Mouse (Mus musculus) midbrain, embryonic 11.5 days (tissue): ENCODE measurements around the gene Psenen. TPM values are rescaled to one million over a fixed set of nuclear protein-coding genes. Genes with fewer than 3 reads are reported as not detected.

Source experiments
- ATAC-seq: fragments of 200-750 bp; cut with Nextera tagmentation; 2 replicates; pipeline ENCODE4 v1.8.0; 2017; ENCODE audit warnings: moderate TSS enrichment, moderate library complexity; ENCODE audit not compliant: low FRiP score
- DNase-seq: peaks from one replicate; pipeline ENCODE4 v3.0.0; 2015; ENCODE audit warnings: low spot score; ENCODE audit errors: missing footprints
- H3K27ac ChIP-seq: fragments of 300-500 bp; sonication (generic); 2 replicates; pipeline ENCODE4 v1.5.1; 2014; ENCODE audit warnings: low read depth, low read length
- H3K27me3 ChIP-seq: fragments of 300-500 bp; sonication (generic); 2 replicates; pipeline ENCODE4 v1.6.1; 2014; ENCODE audit warnings: mild to moderate bottlenecking, low read length, moderate library complexity, mixed read lengths; ENCODE audit not compliant: control insufficient read depth, insufficient read depth
- H3K36me3 ChIP-seq: fragments of 300-500 bp; sonication (generic); 2 replicates; pipeline ENCODE4 v1.6.1; 2014; ENCODE audit warnings: mild to moderate bottlenecking, low read length, moderate library complexity, mixed read lengths; ENCODE audit not compliant: control insufficient read depth, insufficient read depth
- H3K4me1 ChIP-seq: fragments of 300-500 bp; sonication (generic); 2 replicates; pipeline ENCODE4 v1.6.1; 2014; ENCODE audit warnings: low read length; ENCODE audit not compliant: control insufficient read depth, insufficient read depth
- H3K4me2 ChIP-seq: fragments of 300-500 bp; sonication (generic); 2 replicates; pipeline ENCODE4 v1.6.1; 2014; ENCODE audit warnings: mild to moderate bottlenecking, moderate library complexity
- H3K4me3 ChIP-seq: fragments of 300-500 bp; sonication (generic); 2 replicates; pipeline ENCODE4 v1.5.1; 2014; ENCODE audit warnings: low read depth, low read length
- H3K9ac ChIP-seq: fragments of 300-500 bp; sonication (generic); 2 replicates; pipeline ENCODE4 v1.6.1; 2014; ENCODE audit warnings: low read length
- H3K9me3 ChIP-seq: fragments of 300-500 bp; sonication (generic); 2 replicates; pipeline ENCODE4 v1.6.1; 2016; ENCODE audit warnings: low read length; ENCODE audit not compliant: control insufficient read depth
- WGBS: fragments of 180-500 bp; shearing (Covaris S2); extraction: QIAGEN DNeasy Blood & Tissue Kit; methylation state at CpG from one replicate; pipeline ENCODE4 v1.1.7; 2014; 5-methylcytosine and 5-hydroxymethylcytosine counted together
- polyA plus RNA-seq: library from polyadenylated mRNA; unstranded; fragments of >200 nt; fragmentation: Nextera tagmentation; extraction: Ambion mirVana; gene quantifications from 2 replicates; pipeline ENCODE4 v1.2.1, GENCODE M21; 2014

The Psenen gene
- polyA plus RNA-seq, 1 experiment from 2014 or later: 110 TPM

DNA sequence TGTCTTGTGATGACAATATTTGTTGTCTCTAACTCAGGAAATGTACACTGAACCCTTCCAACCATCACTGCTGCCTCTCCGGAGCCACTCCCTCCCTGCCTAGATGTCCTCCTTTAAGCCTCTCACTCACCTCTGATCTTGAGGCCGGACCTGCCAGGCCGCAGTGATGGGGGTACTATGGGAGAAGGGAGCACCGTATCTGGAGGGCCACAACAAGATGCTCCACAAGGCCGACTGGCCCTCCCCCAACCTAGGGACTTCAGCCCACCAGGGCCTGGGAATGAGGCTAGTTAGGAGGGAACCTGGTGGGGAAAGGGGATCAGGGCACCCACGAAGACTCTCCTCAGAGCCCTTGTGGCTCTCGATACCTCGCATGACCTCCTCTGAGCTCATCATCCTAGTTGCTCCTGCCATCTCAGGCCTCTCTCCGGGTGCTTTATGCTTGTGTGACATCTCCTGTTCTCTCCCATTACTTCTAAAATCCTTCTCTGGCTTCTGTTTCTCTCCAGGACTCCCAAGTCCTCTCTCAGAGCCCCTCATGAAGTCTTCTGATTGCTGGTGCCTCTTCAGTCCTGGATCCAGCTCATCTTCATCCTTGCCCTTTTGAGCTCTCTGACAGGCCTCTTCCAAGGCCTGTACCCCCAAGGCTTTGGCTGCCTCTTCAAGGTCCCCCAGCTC, 27.6 kb upstream of the Psenen start:
- no peak overlapping the region for H3K4me3 ChIP-seq
- 87% methylated on average over 9 of the region's 9 CpGs for WGBS
- ATAC-seq (no peak), DNase-seq (no peak)
- H3K4me2 ChIP-seq: no peak overlapping the region
- H3K9ac ChIP-seq: no peak overlapping the region
- no peaks in the 10 kb centered on the region for H3K9me3 ChIP-seq
- H3K4me1 ChIP-seq: peaks cover 17% of the 10 kb centered on the region
- peaks cover 6% of the 10 kb centered on the region; the same call in 1 of the 2 replicates for H3K36me3 ChIP-seq
- no peak overlapping the region for H3K27ac ChIP-seq
- no peaks in the 10 kb centered on the region for H3K27me3 ChIP-seq

DNA sequence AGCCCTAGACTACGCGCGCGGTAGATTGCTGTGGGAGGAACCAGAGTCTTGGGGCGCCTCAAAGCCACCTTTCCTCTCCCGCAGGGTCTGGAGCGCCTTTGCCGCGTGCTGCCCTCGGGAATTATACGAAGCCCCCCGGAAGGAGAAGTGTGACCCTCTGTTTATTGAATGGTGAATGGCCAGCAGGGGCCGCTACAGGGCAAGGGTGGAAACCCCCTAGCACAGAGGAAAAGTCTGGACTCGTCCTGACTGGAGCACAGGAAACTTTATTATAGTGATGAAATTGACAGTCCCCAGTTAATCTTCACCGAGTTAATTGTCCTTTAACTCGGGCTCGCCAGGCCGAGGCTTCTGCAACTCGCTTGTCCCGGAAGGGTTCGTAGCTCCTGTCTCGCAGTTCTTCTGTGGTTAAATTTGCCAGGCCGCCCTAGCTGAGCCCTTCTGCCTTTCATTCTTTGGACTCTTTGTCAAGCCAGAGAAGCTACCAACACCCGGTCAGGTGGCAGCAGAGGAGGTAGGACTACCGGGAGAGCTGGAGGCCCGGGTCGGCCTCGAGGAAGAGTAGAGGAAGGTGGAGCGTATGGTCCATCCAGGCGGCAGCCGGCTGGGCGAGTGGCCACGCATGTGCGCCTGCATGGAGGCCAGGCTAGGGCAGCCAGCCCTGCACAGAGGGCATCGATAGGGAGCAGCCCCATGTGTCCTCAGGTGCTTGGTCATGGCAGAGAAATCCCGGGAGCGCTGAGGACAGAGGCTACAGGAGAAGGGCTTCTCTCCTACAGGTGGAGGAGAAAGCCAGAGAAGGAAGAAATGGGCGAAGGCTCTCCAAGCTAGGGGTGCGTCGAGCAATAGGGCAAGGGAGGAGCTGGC, 26.2 kb upstream of the Psenen start:
- WGBS: 33% methylated on average over 39 of the region's 40 CpGs
- Histone ChIP-seq H3K4me1 (peaks cover 17% of the 10 kb centered on the region), H3K4me2 (peak overlapping the region; percentile 77), H3K9me3 (no peaks in the 10 kb centered on the region), H3K36me3 (peaks cover 12% of the 10 kb centered on the region; the same call in 1 of the 2 replicates), H3K27ac (peak overlapping the region; percentile 81), H3K9ac (peak overlapping the region; percentile 71), H3K27me3 (no peaks in the 10 kb centered on the region), H3K4me3 (peak overlapping the region; percentile 96)
- peak; percentile 99 for DNase-seq
- ATAC-seq: peak; percentile 64

DNA sequence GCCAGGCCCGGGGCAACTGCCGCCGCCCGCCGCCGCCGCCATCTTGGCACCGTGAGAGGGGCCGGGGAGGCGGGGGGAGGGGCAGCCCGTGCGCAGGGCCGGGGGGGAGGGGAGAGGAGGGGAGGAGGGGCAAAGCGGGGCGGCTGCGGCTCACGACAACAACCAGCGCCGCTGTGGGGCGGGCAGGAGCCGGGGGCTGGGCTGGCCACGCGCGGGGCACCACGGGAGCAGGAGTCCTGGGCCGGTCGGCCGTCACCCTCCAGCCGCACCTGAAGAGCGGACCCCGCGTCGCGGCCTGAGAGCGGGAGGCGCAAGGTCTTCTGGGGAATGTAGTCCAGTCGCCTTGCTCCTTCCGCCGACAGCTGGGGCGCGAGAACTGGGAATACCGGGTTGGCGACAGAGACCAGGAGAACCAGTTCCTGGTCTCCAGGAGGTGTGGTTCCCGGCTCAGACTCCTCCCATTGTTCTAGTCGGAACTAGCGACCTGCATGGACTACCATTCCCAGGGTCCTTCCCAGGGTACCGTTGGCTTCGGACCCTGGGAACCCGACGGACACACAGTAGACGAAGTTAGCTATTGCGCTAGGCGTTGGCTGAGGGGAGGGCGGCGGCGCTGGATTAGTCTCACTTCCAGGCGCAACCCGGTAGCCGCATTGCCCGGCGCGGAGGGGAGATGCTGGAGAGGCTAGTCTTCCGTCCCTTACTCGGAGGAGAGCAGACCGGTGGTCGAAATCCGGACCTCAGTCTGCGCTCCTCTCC, 25.4 kb upstream of the Psenen start, which contains the start of gene Kmt2b:
Kmt2b (minus strand) TSS at position 51 of the 759 bp plus-strand sequence.
- peak; percentile 97 for ATAC-seq
- WGBS: under 1% methylated on average over 54 of the region's 68 CpGs
- Histone ChIP-seq H3K27ac (peak within 1 kb of the TSS; percentile 81), H3K9me3 (no peaks in the 10 kb centered on the region), H3K36me3 (peaks cover 15% of the 10 kb centered on the region; the same call in 1 of the 2 replicates), H3K27me3 (no peaks in the 10 kb centered on the region), H3K4me1 (peaks cover 17% of the 10 kb centered on the region), H3K9ac (peak within 1 kb of the TSS; percentile 97), H3K4me2 (peak within 1 kb of the TSS; percentile 86), H3K4me3 (peak within 1 kb of the TSS; percentile 96)
- peak; percentile 99 for DNase-seq

DNA sequence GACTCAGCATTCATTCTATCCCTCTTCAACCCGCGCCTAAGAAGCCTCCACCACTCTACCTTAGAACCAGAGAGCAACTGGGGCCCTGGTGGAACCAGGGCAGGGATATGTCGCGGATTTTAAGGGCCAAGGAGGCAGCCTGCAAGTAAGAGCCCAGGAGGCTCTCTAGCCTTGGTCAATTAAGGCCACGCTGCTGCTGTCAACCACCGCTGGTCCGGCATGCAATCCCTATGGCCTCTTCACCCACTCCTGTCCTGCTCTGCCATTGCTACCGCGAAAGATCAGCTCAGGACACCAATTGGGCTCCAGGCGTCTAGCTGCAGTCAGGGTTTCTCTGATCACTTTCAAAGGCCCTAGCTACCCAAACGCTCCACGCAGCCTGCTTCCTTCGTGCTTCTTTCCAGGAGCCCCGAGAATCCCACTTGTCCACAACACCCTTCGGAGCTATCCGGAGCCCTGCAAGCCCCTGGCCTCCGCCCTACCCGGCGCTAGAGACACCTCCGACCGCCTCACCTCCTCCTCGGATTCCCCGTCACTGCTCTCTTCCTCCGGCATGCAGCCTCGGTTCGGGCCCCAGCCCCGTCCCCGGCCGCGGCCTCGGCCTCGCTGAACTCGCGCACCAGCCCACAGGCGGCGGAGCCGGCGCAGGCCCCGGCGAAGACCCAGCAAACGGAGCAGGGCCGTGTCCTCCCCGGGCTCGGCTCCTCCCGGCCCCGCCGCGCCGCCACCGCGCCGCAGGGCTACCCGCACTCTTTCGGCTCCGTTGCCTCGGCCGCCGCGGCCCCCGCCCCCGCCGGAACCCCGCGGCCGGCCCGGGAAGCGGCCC, 24.6 kb upstream of the Psenen start:
- H3K4me1 ChIP-seq: peaks cover 17% of the 10 kb centered on the region
- peak; percentile 59 for ATAC-seq
- peak overlapping the region; percentile 97 for H3K9ac ChIP-seq
- no peaks in the 10 kb centered on the region for H3K27me3 ChIP-seq
- H3K4me2 ChIP-seq: peak overlapping the region; percentile 86
- under 1% methylated on average over 55 of the region's 67 CpGs for WGBS
- DNase-seq: peak; percentile 95
- H3K36me3 ChIP-seq: peaks cover 19% of the 10 kb centered on the region; the same call in 1 of the 2 replicates
- no peaks in the 10 kb centered on the region for H3K9me3 ChIP-seq
- H3K27ac ChIP-seq: peak overlapping the region; percentile 80
- peak overlapping the region; percentile 96 for H3K4me3 ChIP-seq

DNA sequence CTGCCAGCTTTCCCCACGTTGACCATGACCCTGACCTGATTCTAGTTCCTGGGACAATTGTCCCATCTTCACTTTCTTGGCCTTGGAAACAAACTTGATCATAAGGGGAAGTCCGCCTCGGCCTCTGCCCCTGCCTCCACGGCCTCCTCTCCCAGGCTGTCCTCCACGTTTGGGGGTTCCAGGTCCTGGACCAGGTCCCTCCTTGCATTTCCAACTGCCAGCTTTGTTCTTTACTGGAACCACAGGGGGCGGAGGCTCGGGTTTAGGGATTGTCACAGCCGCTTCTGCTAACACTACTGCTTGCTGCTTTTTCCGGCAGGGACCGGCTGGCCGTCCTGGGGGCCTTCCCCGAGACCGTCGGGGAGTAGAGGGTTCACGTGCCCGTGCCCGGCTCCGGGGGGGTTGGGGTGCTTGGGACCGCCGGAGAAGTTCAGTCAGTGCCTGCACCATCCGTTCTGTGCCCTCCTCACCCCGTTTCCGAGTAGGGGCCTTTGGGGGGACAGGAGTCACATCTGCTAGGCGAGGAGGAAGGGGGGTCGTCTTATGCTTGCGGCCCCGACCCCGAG, 23.1 kb upstream of the Psenen start:
- peak overlapping the region; percentile 97; the same call in 1 of the 2 replicates for H3K9ac ChIP-seq
- H3K4me3 ChIP-seq: no peak overlapping the region
- H3K36me3 ChIP-seq: peaks cover 24% of the 10 kb centered on the region
- peak; percentile 67 for DNase-seq
- no peak overlapping the region for H3K27ac ChIP-seq
- H3K4me1 ChIP-seq: peaks cover 17% of the 10 kb centered on the region
- no peaks in the 10 kb centered on the region for H3K27me3 ChIP-seq
- peak overlapping the region; percentile 86 for H3K4me2 ChIP-seq
- H3K9me3 ChIP-seq: no peaks in the 10 kb centered on the region
- WGBS: 89% methylated on average over 28 of the region's 28 CpGs
- no peak for ATAC-seq

DNA sequence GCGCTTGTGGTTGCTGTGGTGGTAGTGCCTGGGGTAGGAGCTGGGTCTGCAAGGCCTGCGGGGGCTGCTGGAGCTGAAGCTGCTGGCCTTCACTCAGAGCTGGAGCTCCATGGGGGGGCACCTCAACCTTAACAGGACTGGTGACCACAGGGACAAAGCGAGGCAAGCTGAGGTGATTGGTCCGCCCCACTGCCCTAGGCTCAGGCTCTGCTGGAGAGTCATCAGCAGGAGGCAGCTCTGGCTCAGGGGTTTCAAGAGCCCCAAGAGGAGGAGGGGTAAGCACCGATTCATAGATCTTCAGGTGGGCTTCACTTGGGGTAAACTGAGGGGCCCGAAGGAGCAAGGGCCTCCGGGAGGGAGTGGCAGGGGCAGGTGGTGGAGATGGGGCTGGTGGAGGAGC, 21.7 kb upstream of the Psenen start:
- H3K36me3 ChIP-seq: peaks cover 32% of the 10 kb centered on the region
- peak; percentile 21 for DNase-seq
- no peak overlapping the region for H3K9ac ChIP-seq
- no peak for ATAC-seq
- no peak overlapping the region for H3K27ac ChIP-seq
- H3K4me1 ChIP-seq: peaks cover 17% of the 10 kb centered on the region
- WGBS: 94% methylated on average over 7 of the region's 7 CpGs
- no peak overlapping the region for H3K4me3 ChIP-seq
- no peak overlapping the region for H3K4me2 ChIP-seq
- no peaks in the 10 kb centered on the region for H3K9me3 ChIP-seq
- no peaks in the 10 kb centered on the region for H3K27me3 ChIP-seq

DNA sequence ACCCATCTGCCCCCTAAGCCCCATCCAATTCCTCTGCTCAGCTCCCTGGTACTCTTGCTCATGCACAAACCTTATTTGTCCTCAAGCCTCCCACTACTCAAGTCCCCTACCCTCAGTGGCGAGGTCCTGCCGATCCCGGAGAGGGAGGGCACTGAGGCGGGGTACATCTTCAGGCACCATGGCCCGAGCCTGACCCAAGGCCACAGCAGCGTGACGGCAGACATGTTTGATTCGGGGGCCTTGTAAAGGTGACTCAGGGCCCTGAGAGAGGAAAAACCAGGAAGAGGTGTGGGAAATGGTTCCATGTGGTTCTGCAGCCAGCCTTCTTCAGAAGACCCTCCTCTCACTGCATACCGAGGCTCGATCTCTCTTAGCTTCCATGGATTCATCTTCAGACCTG, 20.9 kb upstream of the Psenen start:
- Histone ChIP-seq H3K36me3 (peaks cover 37% of the 10 kb centered on the region), H3K9ac (no peak overlapping the region), H3K9me3 (no peaks in the 10 kb centered on the region), H3K4me1 (peaks cover 12% of the 10 kb centered on the region), H3K27me3 (no peaks in the 10 kb centered on the region), H3K4me3 (no peak overlapping the region), H3K27ac (no peak overlapping the region), H3K4me2 (no peak overlapping the region)
- no peak for ATAC-seq
- peak; percentile 69 for DNase-seq
- 93% methylated on average over 10 of the region's 10 CpGs for WGBS

DNA sequence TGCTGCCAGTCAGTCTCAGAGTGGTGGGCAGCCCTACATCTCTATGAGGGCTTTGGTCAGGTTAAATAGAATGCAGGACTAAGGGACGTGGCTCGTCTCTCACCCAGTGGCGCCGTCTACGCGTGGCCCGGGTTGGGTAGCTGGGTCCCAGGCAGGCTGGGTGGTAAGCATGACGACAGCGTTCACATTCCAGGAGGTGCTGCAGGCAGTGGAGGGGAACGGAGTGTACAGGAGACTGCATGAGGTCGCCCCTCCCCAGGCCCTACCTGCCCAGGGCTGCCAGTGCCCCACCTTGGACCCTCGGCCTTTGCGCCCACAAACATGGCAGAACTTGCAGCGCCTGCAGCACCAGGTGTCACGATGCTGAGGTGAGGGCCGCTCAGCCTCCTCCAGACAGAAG, 18.1 kb upstream of the Psenen start:
- Histone ChIP-seq H3K27ac (no peak overlapping the region), H3K36me3 (peaks cover 58% of the 10 kb centered on the region), H3K27me3 (no peaks in the 10 kb centered on the region), H3K4me3 (no peak overlapping the region), H3K9ac (no peak overlapping the region), H3K9me3 (no peaks in the 10 kb centered on the region), H3K4me2 (no peak overlapping the region), H3K4me1 (no peaks in the 10 kb centered on the region)
- WGBS: 97% methylated on average over 16 of the region's 16 CpGs
- DNase-seq (peak; percentile 10), ATAC-seq (no peak)
